Mouse (Mus musculus) MEL (cell line): Measurements from ENCODE around the gene Cep68. TPM values are rescaled to one million over a fixed set of nuclear protein-coding genes. Genes with fewer than 3 reads are reported as not detected.
A peak's percentile ranks its signal among the peaks of the same experiment; 100 is the strongest.

Source experiments
- DNase-seq: peaks from one replicate; pipeline ENCODE4 v3.0.0; 2011; ENCODE audit warnings: low read depth, low spot score
- H3K27ac ChIP-seq: 2 replicates; pipeline ENCODE4 v1.5.1; 2012; ENCODE audit warnings: low read depth, mild to moderate bottlenecking, control low read depth, low read length, moderate library complexity; ENCODE audit not compliant: control insufficient read depth
- H3K27me3 ChIP-seq, 2 experiments: fragments of 150-350 bp in 1 of 2; sonication (generic) in 1 of 2; 2 replicates each; pipeline ENCODE4 v1.6.1; 2012; ENCODE audit warnings: low read length in 2 of 2, mild to moderate bottlenecking in 2 of 2, improper control_type of control experiment in 1 of 2, moderate library complexity in 1 of 2; ENCODE audit not compliant: insufficient read depth in 2 of 2, control insufficient read depth in 1 of 2
- H3K36me3 ChIP-seq, 2 experiments: 2 replicates each; pipeline ENCODE4 v1.6.1; 2012 to 2014; ENCODE audit warnings: low read length in 2 of 2, improper control_type of control experiment in 1 of 2, inconsistent platforms in 1 of 2, mild to moderate bottlenecking in 1 of 2; ENCODE audit not compliant: insufficient read depth in 2 of 2, control insufficient read depth in 1 of 2
- H3K4me1 ChIP-seq, 2 experiments: fragments of 150-350 bp in 1 of 2; sonication (generic) in 1 of 2; 2 replicates each; pipeline ENCODE4 v1.6.1; 2012; ENCODE audit warnings: low read length in 2 of 2, improper control_type of control experiment in 1 of 2, mild to moderate bottlenecking in 1 of 2; ENCODE audit not compliant: insufficient read depth in 2 of 2, control insufficient read depth in 1 of 2
- H3K4me3 ChIP-seq, 2 experiments: fragments of 150-350 bp in 1 of 2; sonication (generic) in 1 of 2; 2 replicates each; pipeline ENCODE4 v1.5.1; 2012; ENCODE audit warnings: low read depth in 2 of 2, low read length in 2 of 2, mild to moderate bottlenecking in 2 of 2, moderate library complexity in 2 of 2, control low read depth in 1 of 2, improper control_type of control experiment in 1 of 2; ENCODE audit not compliant: control insufficient read depth in 1 of 2, insufficient read depth in 1 of 2
- H3K79me2 ChIP-seq: 2 replicates; pipeline ENCODE4 v1.6.1; 2012; ENCODE audit warnings: mild to moderate bottlenecking, low read length, moderate library complexity; ENCODE audit not compliant: control insufficient read depth, poor library complexity, insufficient read depth
- H3K9ac ChIP-seq: 2 replicates; pipeline ENCODE4 v1.6.1; 2012; ENCODE audit warnings: low read depth, mild to moderate bottlenecking, control low read depth, low read length, moderate library complexity; ENCODE audit not compliant: control insufficient read depth, poor library complexity, severe bottlenecking
- H3K9me3 ChIP-seq: fragments of 150-350 bp; sonication (generic); replicated peaks from 2 replicates; pipeline ENCODE4 v1.6.1; 2012; ENCODE audit warnings: mild to moderate bottlenecking, low read length, improper control_type of control experiment, moderate library complexity; ENCODE audit not compliant: insufficient read depth
- BHLHE40 ChIP-seq: IDR thresholded peaks from 2 replicates; pipeline ENCODE4 v1.6.1; 2012; ENCODE audit warnings: low read depth, mild to moderate bottlenecking, inconsistent platforms, low read length, improper control_type of control experiment, borderline replicate concordance
- CHD1 ChIP-seq: IDR thresholded peaks from 2 replicates; pipeline ENCODE4 v1.6.1; 2012; ENCODE audit warnings: low read depth, mild to moderate bottlenecking, inconsistent platforms, low read length, improper control_type of control experiment
- CHD2 ChIP-seq: IDR thresholded peaks from 2 replicates; pipeline ENCODE4 v1.6.1; 2011; ENCODE audit warnings: low read length, improper control_type of control experiment
- CTCF ChIP-seq, 3 experiments: IDR thresholded peaks in 2 of 3; conservative IDR thresholded peaks in 1 of 3; 2 replicates each; pipeline ENCODE4 v1.5.1; 2011 to 2012; ENCODE audit warnings: low read length in 3 of 3, low read depth in 2 of 3, mild to moderate bottlenecking in 2 of 3, improper control_type of control experiment in 1 of 3, inconsistent platforms in 1 of 3, mixed read lengths in 1 of 3, moderate library complexity in 1 of 3; ENCODE audit not compliant: control insufficient read depth in 1 of 3, insufficient read depth in 1 of 3, poor library complexity in 1 of 3, severe bottlenecking in 1 of 3
- E2F4 ChIP-seq: IDR thresholded peaks from 2 replicates; pipeline ENCODE4 v1.6.1; 2011; ENCODE audit warnings: low read depth, low read length, improper control_type of control experiment, borderline replicate concordance
- ELF1 ChIP-seq: IDR thresholded peaks from 2 replicates; pipeline ENCODE4 v1.6.1; 2014; ENCODE audit warnings: low read depth, mild to moderate bottlenecking, inconsistent platforms, low read length, improper control_type of control experiment, moderate library complexity
- EP300 ChIP-seq, 2 experiments: IDR thresholded peaks; 2 replicates each; pipeline ENCODE4 v1.6.1; 2011; ENCODE audit warnings: improper control_type of control experiment in 2 of 2, low read length in 2 of 2, low read depth in 1 of 2, mild to moderate bottlenecking in 1 of 2
- ETS1 ChIP-seq: IDR thresholded peaks from 2 replicates; pipeline ENCODE4 v1.6.1; 2012; ENCODE audit warnings: low read depth, mild to moderate bottlenecking, inconsistent platforms, low read length, improper control_type of control experiment, moderate library complexity
- GATA1 ChIP-seq: IDR thresholded peaks from 2 replicates; pipeline ENCODE4 v1.6.1; 2011; ENCODE audit warnings: low read depth, low read length, improper control_type of control experiment
- HCFC1 ChIP-seq: IDR thresholded peaks from 2 replicates; pipeline ENCODE4 v1.6.1; 2012; ENCODE audit warnings: low read depth, mild to moderate bottlenecking, inconsistent platforms, low read length, improper control_type of control experiment, moderate library complexity
- JUND ChIP-seq: IDR thresholded peaks from 2 replicates; pipeline ENCODE4 v1.6.1; 2011; ENCODE audit warnings: low read depth, mild to moderate bottlenecking, improper control_type of control experiment, low read length
- KAT2A ChIP-seq: conservative IDR thresholded peaks from 2 replicates; pipeline ENCODE4 v1.6.1; 2012; ENCODE audit warnings: low read depth, low read length, improper control_type of control experiment, inconsistent platforms
- MAFK ChIP-seq: IDR thresholded peaks from 2 replicates; pipeline ENCODE4 v1.6.1; 2011; ENCODE audit warnings: low read depth, mild to moderate bottlenecking, low read length, improper control_type of control experiment, borderline replicate concordance
- MAX ChIP-seq: IDR thresholded peaks from 2 replicates; pipeline ENCODE4 v1.6.1; 2011; ENCODE audit warnings: low read length, improper control_type of control experiment
- MAZ ChIP-seq: IDR thresholded peaks from 2 replicates; pipeline ENCODE4 v1.6.1; 2012; ENCODE audit warnings: low read depth, mild to moderate bottlenecking, inconsistent platforms, low read length, improper control_type of control experiment
- MEF2A ChIP-seq: IDR thresholded peaks from 2 replicates; pipeline ENCODE4 v1.6.1; 2014; ENCODE audit warnings: low read depth, mild to moderate bottlenecking, inconsistent platforms, low read length, improper control_type of control experiment; ENCODE audit not compliant: poor library complexity, insufficient replicate concordance, severe bottlenecking; ENCODE audit errors: extremely low read depth
- MXI1 ChIP-seq: IDR thresholded peaks from 2 replicates; pipeline ENCODE4 v1.6.1; 2011; ENCODE audit warnings: mild to moderate bottlenecking, low read depth, low read length, improper control_type of control experiment
- MYB ChIP-seq: IDR thresholded peaks from 2 replicates; pipeline ENCODE4 v1.6.1; 2011; ENCODE audit warnings: mild to moderate bottlenecking, low read depth, low read length, improper control_type of control experiment
- MYC ChIP-seq: IDR thresholded peaks from 2 replicates; pipeline ENCODE4 v1.6.1; 2011; ENCODE audit warnings: low read depth, mild to moderate bottlenecking, low read length, improper control_type of control experiment, moderate library complexity
- NELFE ChIP-seq: IDR thresholded peaks from 2 replicates; pipeline ENCODE4 v1.6.1; 2011; ENCODE audit warnings: low read depth, low read length, improper control_type of control experiment
- NRF1 ChIP-seq: IDR thresholded peaks from 2 replicates; pipeline ENCODE4 v1.6.1; 2014; ENCODE audit warnings: low read depth, mild to moderate bottlenecking, inconsistent platforms, low read length, improper control_type of control experiment, moderate library complexity; ENCODE audit not compliant: poor library complexity, insufficient read depth, severe bottlenecking
- POLR2A ChIP-seq, 2 experiments: IDR thresholded peaks; 2 replicates each; pipeline ENCODE4 v1.6.1; 2011 to 2012; ENCODE audit warnings: low read length in 2 of 2, mild to moderate bottlenecking in 2 of 2, control low read depth in 1 of 2, improper control_type of control experiment in 1 of 2, low read depth in 1 of 2, moderate library complexity in 1 of 2; ENCODE audit not compliant: control insufficient read depth in 1 of 2, insufficient read depth in 1 of 2, poor library complexity in 1 of 2
- POLR2AphosphoS2 ChIP-seq: IDR thresholded peaks from 2 replicates; pipeline ENCODE4 v1.6.1; 2011; ENCODE audit warnings: low read length, improper control_type of control experiment
- POLR2AphosphoS5 ChIP-seq: IDR thresholded peaks from 2 replicates; pipeline ENCODE4 v1.6.1; 2012; ENCODE audit warnings: low read depth, borderline replicate concordance, mild to moderate bottlenecking, inconsistent platforms, low read length, moderate library complexity, mixed read lengths
- RAD21 ChIP-seq: IDR thresholded peaks from 2 replicates; pipeline ENCODE4 v1.6.1; 2011; ENCODE audit warnings: mild to moderate bottlenecking, low read depth, low read length, improper control_type of control experiment
- RCOR1 ChIP-seq: IDR thresholded peaks from 2 replicates; pipeline ENCODE4 v1.6.1; 2012; ENCODE audit warnings: low read depth, mild to moderate bottlenecking, inconsistent platforms, low read length, improper control_type of control experiment
- SIN3A ChIP-seq: IDR thresholded peaks from 2 replicates; pipeline ENCODE4 v1.6.1; 2012; ENCODE audit warnings: low read length, improper control_type of control experiment, inconsistent platforms
- SMC3 ChIP-seq: IDR thresholded peaks from 2 replicates; pipeline ENCODE4 v1.6.1; 2011; ENCODE audit warnings: low read depth, low read length, improper control_type of control experiment
- TAL1 ChIP-seq: IDR thresholded peaks from 2 replicates; pipeline ENCODE4 v1.6.1; 2012; ENCODE audit warnings: mild to moderate bottlenecking, inconsistent platforms, low read length, moderate library complexity, mixed read lengths
- TCF12 ChIP-seq: IDR thresholded peaks from 2 replicates; pipeline ENCODE4 v1.6.1; 2014; ENCODE audit warnings: low read depth, mild to moderate bottlenecking, inconsistent platforms, low read length, improper control_type of control experiment, moderate library complexity
- UBTF ChIP-seq: IDR thresholded peaks from 2 replicates; pipeline ENCODE4 v1.6.1; 2012; ENCODE audit warnings: low read depth, mild to moderate bottlenecking, inconsistent platforms, low read length, improper control_type of control experiment, moderate library complexity, borderline replicate concordance; ENCODE audit not compliant: insufficient read depth
- ZC3H11A ChIP-seq: IDR thresholded peaks from 2 replicates; pipeline ENCODE4 v1.6.1; 2012; ENCODE audit warnings: low read depth, mild to moderate bottlenecking, inconsistent platforms, low read length, improper control_type of control experiment
- ZKSCAN1 ChIP-seq: IDR thresholded peaks from 2 replicates; pipeline ENCODE4 v1.6.1; 2012; ENCODE audit warnings: low read depth, mild to moderate bottlenecking, inconsistent platforms, low read length, improper control_type of control experiment, moderate library complexity
- ZMIZ1 ChIP-seq: IDR thresholded peaks from 2 replicates; pipeline ENCODE4 v1.6.1; 2012; ENCODE audit warnings: low read depth, mild to moderate bottlenecking, inconsistent platforms, low read length, improper control_type of control experiment, moderate library complexity
- ZNF384 ChIP-seq: IDR thresholded peaks from 2 replicates; pipeline ENCODE4 v1.6.1; 2012; ENCODE audit warnings: low read depth, mild to moderate bottlenecking, inconsistent platforms, low read length, improper control_type of control experiment
- polyA plus RNA-seq, 2 experiments: library from polyadenylated mRNA; stranded (reverse) in 1 of 2; unstranded in 1 of 2; fragments of >175 nt in 1 of 2; fragments of >200 nt in 1 of 2; gene quantifications; 2 replicates each; pipeline versions ENCODE4 v1.2.1 to v1.2.4; 2012; ENCODE audit warnings: low replicate concordance in 2 of 2, low read depth in 1 of 2; ENCODE audit not compliant: insufficient read length in 2 of 2, insufficient read depth in 1 of 2, missing spikeins in 1 of 2
- total RNA-seq: library from RNA; depleted of rRNA; stranded (reverse); fragments of 300-350 nt; gene quantifications from 2 replicates; pipeline ENCODE4 v1.2.3, GENCODE M21; 2012; rRNA removed

Cep68 gene
- 20.0 and 22.2 TPM in 2 replicates for total RNA-seq
- polyA plus RNA-seq, result 10 to 100 TPM in 1 of 2 experiments, not detected in 1; 24.7 TPM

GRCm38 (mm10) chr11:20249296-20250110, at the start of gene Cep68:
Gene Cep68 (minus strand): TSS chr11:20249429.
- H3K27ac ChIP-seq, result peak within 1 kb of the TSS; percentile 51
- peaks cover 23% of the 10 kb centered on the region for H3K79me2 ChIP-seq
- peak; percentile 98 for DNase-seq
- peak within 1 kb of the TSS; percentile 89 for H3K9ac ChIP-seq
- peaks cover 0 to 16% of the 10 kb centered on the region in 2 experiments; a peak in 2 of 4 replicates for H3K36me3 ChIP-seq
- H3K27me3 ChIP-seq, result no peaks in the 10 kb centered on the region; a peak in 1 of 4 replicates
- H3K4me3 ChIP-seq, result peak within 1 kb of the TSS; percentile 83 to 89
- H3K9me3 ChIP-seq, result no peaks in the 10 kb centered on the region
- peaks cover 8 to 28% of the 10 kb centered on the region in 2 experiments for H3K4me1 ChIP-seq
- peak; percentile 82 to 88 for TF ChIP-seq POLR2A (IDR thresholded peaks at IDR 0.05; ENCODE audit: control insufficient read depth in 1 of 2, insufficient read depth in 1 of 2, low read depth in 1 of 2, low read length in 2 of 2, poor library complexity in 1 of 2)
- TF ChIP-seq MAZ, result peak; percentile 84; the same call in 1 of the 2 replicates
- peak; percentile 88 for TF ChIP-seq MXI1
- no peak for TF ChIP-seq CTCF (IDR thresholded peaks at IDR 0.05 in 2 of 3, conservative IDR thresholded peaks at IDR 0.05 in 1 of 3; ENCODE audit: control insufficient read depth in 1 of 3, insufficient read depth in 1 of 3, low read depth in 2 of 3, low read length in 3 of 3, poor library complexity in 1 of 3, severe bottlenecking in 1 of 3)
- no peak for TF ChIP-seq ZNF384
- TF ChIP-seq TCF12, result no peak
- no peak; the same call in 1 of the 2 replicates for TF ChIP-seq KAT2A
- no peak for TF ChIP-seq SMC3
- no peak for TF ChIP-seq MAFK
- peak; percentile 80 for TF ChIP-seq MAX
- no peak for TF ChIP-seq ETS1
- TF ChIP-seq NRF1, result peak; percentile 34; the same call in 1 of the 2 replicates
- no peak for TF ChIP-seq GATA1
- TF ChIP-seq ZKSCAN1, result no peak
- no peak for TF ChIP-seq TAL1
- TF ChIP-seq POLR2AphosphoS2, result peak; percentile 76
- TF ChIP-seq MEF2A, result no peak
- no peak for TF ChIP-seq BHLHE40
- peak; percentile 84 for TF ChIP-seq MYC
- no peak for TF ChIP-seq JUND
- TF ChIP-seq POLR2AphosphoS5, result 0 out of 2 replicates have a peak, but pooled peaks have one; percentile 24
- TF ChIP-seq SIN3A, result peak; percentile 78
- TF ChIP-seq RCOR1, result no peak
- TF ChIP-seq HCFC1, result peak; percentile 72
- 0 out of 2 replicates have a peak, but pooled peaks have one; percentile 39 for TF ChIP-seq ZMIZ1
- no peak for TF ChIP-seq RAD21
- TF ChIP-seq CHD2, result peak; percentile 82
- TF ChIP-seq ELF1, result no peak
- no peak; the same call in 1 of the 2 replicates for TF ChIP-seq E2F4
- peak; percentile 85 for TF ChIP-seq NELFE
- TF ChIP-seq UBTF, result no peak
- no peak; the same call in 1 of the 2 replicates for TF ChIP-seq CHD1
- TF ChIP-seq MYB, result no peak
- no peak for TF ChIP-seq ZC3H11A
- TF ChIP-seq EP300 (IDR thresholded peaks at IDR 0.05; ENCODE audit: low read depth in 1 of 2, low read length in 2 of 2), result no peak
